Mouse (Mus musculus) liver, adult 2 months (tissue): ENCODE results near the gene Tldc1. TPM values are rescaled to one million over a fixed set of nuclear protein-coding genes. Genes with fewer than 3 reads are reported as not detected.
A peak's percentile ranks its signal among the peaks of the same experiment; 100 is the strongest.

ENCODE experiments used
- DNase-seq: peaks from one replicate; pipeline ENCODE4 v3.0.0-alpha.2; 2011; ENCODE audit warnings: low read depth, low spot score; ENCODE audit errors: extremely low read depth
- H3K27ac ChIP-seq: fragments of 200-500 bp; replicated peaks from 2 replicates; pipeline ENCODE4 v1.5.1; 2012; ENCODE audit warnings: low read depth, mild to moderate bottlenecking, control low read depth, inconsistent platforms, low read length; ENCODE audit not compliant: insufficient read depth
- H3K27me3 ChIP-seq: fragments of 200-500 bp; 2 replicates; pipeline ENCODE4 v1.6.1; 2012; ENCODE audit warnings: mild to moderate bottlenecking, moderate library complexity, low read length, inconsistent platforms; ENCODE audit not compliant: control insufficient read depth, insufficient read depth
- H3K36me3 ChIP-seq: fragments of 200-500 bp; 2 replicates; pipeline ENCODE4 v1.6.1; 2012; ENCODE audit warnings: low read length, inconsistent platforms; ENCODE audit not compliant: control insufficient read depth, insufficient read depth
- H3K4me1 ChIP-seq: fragments of 200-500 bp; 2 replicates; pipeline ENCODE4 v1.6.1; 2011; ENCODE audit warnings: low read length; ENCODE audit not compliant: control insufficient read depth, insufficient read depth
- H3K4me3 ChIP-seq: fragments of 200-500 bp; 2 replicates; pipeline ENCODE4 v1.5.1; 2011; ENCODE audit warnings: low read depth, mild to moderate bottlenecking, control low read depth, low read length, moderate library complexity; ENCODE audit not compliant: insufficient read depth
- H3K79me2 ChIP-seq: fragments of 200-500 bp; 2 replicates; pipeline ENCODE4 v1.6.1; 2012; ENCODE audit warnings: inconsistent platforms, mild to moderate bottlenecking, low read length, moderate library complexity; ENCODE audit not compliant: control insufficient read depth, insufficient read depth
- H3K9ac ChIP-seq: fragments of 200-500 bp; 2 replicates; pipeline ENCODE4 v1.6.1; 2012; ENCODE audit warnings: low read depth, mild to moderate bottlenecking, control low read depth, inconsistent platforms, low read length
- CTCF ChIP-seq: fragments of 200-500 bp; IDR thresholded peaks from 2 replicates; pipeline ENCODE4 v1.5.1; 2011; ENCODE audit warnings: low read depth, low read length, control low read depth
- POLR2A ChIP-seq: fragments of 200-500 bp; IDR thresholded peaks from 2 replicates; pipeline ENCODE4 v1.6.1; 2011; ENCODE audit warnings: low read length, control low read depth; ENCODE audit not compliant: insufficient read depth; ENCODE audit errors: extremely low read depth
- WGBS: fragments of 180-500 bp; shearing (Covaris S2); methylation state at CpG from one replicate; pipeline ENCODE4 v1.1.7; 2018; 5-methylcytosine and 5-hydroxymethylcytosine counted together
- polyA plus RNA-seq: library from polyadenylated mRNA; depleted of rRNA; stranded (reverse); fragments of >200 nt; gene quantifications from 2 replicates; pipeline ENCODE4 v1.2.3, GENCODE M21; 2012
- total RNA-seq: library from RNA; depleted of rRNA; stranded (reverse); fragments of >200 nt; gene quantifications from 2 replicates; pipeline ENCODE4 v1.2.3, GENCODE M21; 2014

Gene Tldc1
- total and polyA plus RNA-seq, 2 experiments = 6.9 to 8.9 TPM

- DNase-seq = peak; percentile 18
- Histone ChIP-seq H3K79me2 (no peaks in the 10 kb centered on the region), H3K27me3 (no peaks in the 10 kb centered on the region), H3K27ac (no peak overlapping the region), H3K4me3 (no peak overlapping the region), H3K36me3 (no peaks in the 10 kb centered on the region), H3K4me1 (no peaks in the 10 kb centered on the region), H3K9ac (no peak overlapping the region)
- no peak for TF ChIP-seq POLR2A
- TF ChIP-seq CTCF = peak; percentile 64
- 52% methylated on average over 13 of the region's 13 CpGs for WGBS
These were observed 34.8 kb downstream of the Tldc1 start for GRCm38 (mm10) chr8:119743291-119744026.

- 88% methylated on average over 7 of the region's 7 CpGs for WGBS
- no peak overlapping the region for H3K9ac ChIP-seq
- no peak overlapping the region for H3K27ac ChIP-seq
- DNase-seq = no peak
- H3K4me1 ChIP-seq = no peaks in the 10 kb centered on the region
- no peaks in the 10 kb centered on the region for H3K27me3 ChIP-seq
- no peaks in the 10 kb centered on the region for H3K79me2 ChIP-seq
- no peaks in the 10 kb centered on the region for H3K36me3 ChIP-seq
- no peak for TF ChIP-seq CTCF
- TF ChIP-seq POLR2A = no peak
- H3K4me3 ChIP-seq = no peak overlapping the region
These were observed 35.8 kb downstream of the Tldc1 start for GRCm38 (mm10) chr8:119742409-119742808.

GRCm38 (mm10) chr8:119740634-119741033, 37.6 kb downstream of the Tldc1 start:
- no peak for DNase-seq
- H3K4me3 ChIP-seq = no peak overlapping the region
- H3K27me3 ChIP-seq = no peaks in the 10 kb centered on the region
- no peak overlapping the region for H3K27ac ChIP-seq
- H3K79me2 ChIP-seq = no peaks in the 10 kb centered on the region
- TF ChIP-seq POLR2A (no peak), CTCF (no peak)
- H3K9ac ChIP-seq = no peak overlapping the region
- no peaks in the 10 kb centered on the region for H3K4me1 ChIP-seq
- no peaks in the 10 kb centered on the region for H3K36me3 ChIP-seq
- WGBS = 66% methylated on average over 4 of the region's 4 CpGs

GRCm38 (mm10) chr8:119738129-119738907, 39.9 kb downstream of the Tldc1 start:
- H3K27ac ChIP-seq = 0 out of 2 replicates have a peak overlapping the region, but pooled peaks have one; percentile 12
- no peak for DNase-seq
- WGBS = 77% methylated on average over 19 of the region's 19 CpGs
- no peaks in the 10 kb centered on the region for H3K36me3 ChIP-seq
- TF ChIP-seq CTCF (no peak), POLR2A (no peak)
- no peak overlapping the region for H3K9ac ChIP-seq
- H3K79me2 ChIP-seq = no peaks in the 10 kb centered on the region
- H3K4me3 ChIP-seq = no peak overlapping the region
- no peaks in the 10 kb centered on the region for H3K4me1 ChIP-seq
- no peaks in the 10 kb centered on the region for H3K27me3 ChIP-seq

GRCm38 (mm10) chr8:119737093-119737900, 40.9 kb downstream of the Tldc1 start:
- DNase-seq = no peak
- Histone ChIP-seq H3K36me3 (no peaks in the 10 kb centered on the region), H3K79me2 (no peaks in the 10 kb centered on the region), H3K9ac (no peak overlapping the region), H3K27me3 (no peaks in the 10 kb centered on the region), H3K4me1 (no peaks in the 10 kb centered on the region), H3K4me3 (no peak overlapping the region), H3K27ac (no peak overlapping the region)
- 65% methylated on average over 11 of the region's 11 CpGs for WGBS
- TF ChIP-seq POLR2A (no peak), CTCF (no peak)
